ENCODE assay signal across 33 mouse cellular contexts in the genomic region with DNA sequence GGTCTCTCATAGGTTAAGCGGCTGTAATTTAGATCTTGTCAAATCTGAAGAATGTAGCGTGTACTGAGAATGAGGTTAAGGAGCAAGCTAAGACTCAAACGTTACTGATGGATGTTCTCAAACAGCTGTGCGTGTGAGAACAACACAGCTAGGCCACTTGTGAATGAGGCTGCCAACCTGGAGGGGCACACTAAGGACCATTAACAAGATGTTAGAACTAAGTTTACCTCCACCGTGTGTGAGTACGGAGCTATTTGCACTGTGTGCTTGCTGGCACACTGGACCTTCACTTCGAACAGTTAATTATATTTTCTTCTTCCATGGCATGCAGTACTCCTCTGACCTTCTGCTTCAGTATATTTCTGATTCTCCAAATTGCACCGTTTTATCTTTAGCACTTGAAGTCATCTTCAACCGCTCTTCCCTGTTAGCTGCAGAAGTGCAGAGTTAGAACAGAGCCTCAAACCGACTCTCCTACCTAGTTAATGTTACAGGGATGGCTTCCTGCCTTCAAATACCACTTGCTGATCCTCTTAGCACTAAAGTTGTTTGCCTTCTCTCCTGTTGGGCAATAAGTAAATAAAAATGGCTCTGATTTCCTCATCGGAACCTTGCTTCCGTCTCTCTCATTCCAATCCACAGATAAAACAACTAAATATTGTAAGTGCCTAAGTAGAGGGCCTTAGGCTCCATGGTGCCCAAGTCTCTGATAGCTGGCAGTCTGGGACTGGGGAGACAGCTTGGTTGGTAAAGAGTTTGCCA. TPM values are rescaled to one million over a fixed set of nuclear protein-coding genes. Genes with fewer than 3 reads are reported as not detected.
DNase-seq lines count a peak whose midpoint lies in the region; ATAC-seq and TF ChIP-seq lines count a peak whose summit lies in the region.
"Had no signal": no experiment of that assay in that cellular context is flagged by ENCODE, and none has a peak within 500 bp of the region (broad histone marks: within the 10 kb centered on the region; RNA-seq: fewer than 3 reads in every experiment).

No protein-coding gene starts in this region.

- no peak for TF ChIP-seq CTCF in liver, adult 2 months (IDR thresholded peaks at IDR 0.05; ENCODE audit: low read depth, low read length)
- no peak for TF ChIP-seq CTCF in lung, postnatal 0 days (IDR thresholded peaks at IDR 0.05)

- H3K27ac ChIP-seq in liver, adult 2 months (replicated peaks; ENCODE audit: insufficient read depth, low read depth, low read length), result no peak overlapping the region
- H3K27ac ChIP-seq in lung, postnatal 0 days (ENCODE audit: low read length), result no peak overlapping the region
- H3K27ac ChIP-seq in liver, embryonic 16.5 days (ENCODE audit: low read length), result peak overlapping the region; percentile 66
- H3K27ac ChIP-seq: forebrain, embryonic 12.5 days; heart, embryonic 13.5 days; hindbrain, embryonic 15.5 days; limb, embryonic 10.5 days; limb, embryonic 15.5 days; midbrain, embryonic 10.5 days; midbrain, embryonic 15.5 days had no signal

- 36% methylated on average over 12 of the region's 12 CpGs for WGBS in liver, adult 2 months
- WGBS in lung, postnatal 0 days, result 51% methylated on average over 12 of the region's 12 CpGs
- WGBS in liver, embryonic 16.5 days (ENCODE audit: insufficient replicate concordance), result 60% methylated on average over 12 of the region's 12 CpGs

- no peak overlapping the region for H3K4me3 ChIP-seq in liver, adult 2 months (ENCODE audit: insufficient read depth, low read depth, low read length)
- no peak overlapping the region for H3K4me3 ChIP-seq in lung, postnatal 0 days (ENCODE audit: low read depth, low read length)
- no peak overlapping the region for H3K4me3 ChIP-seq in liver, embryonic 16.5 days (ENCODE audit: low read depth, low read length)
- H3K4me3 ChIP-seq: erythroblast, embryonic 14.5 days; forebrain, embryonic 12.5 days; heart, embryonic 13.5 days; hindbrain, embryonic 15.5 days; limb, embryonic 10.5 days; limb, embryonic 15.5 days; midbrain, embryonic 10.5 days; midbrain, embryonic 15.5 days had no signal

- TF ChIP-seq EP300 in lung, postnatal 0 days (IDR thresholded peaks at IDR 0.05), result peak; percentile 74

- no peaks in the 10 kb centered on the region for H3K9me3 ChIP-seq in lung, postnatal 0 days (ENCODE audit: low read length)
- no peaks in the 10 kb centered on the region for H3K9me3 ChIP-seq in liver, embryonic 16.5 days (replicated peaks; ENCODE audit: control insufficient read depth, low read length)
- H3K9me3 ChIP-seq: forebrain, embryonic 12.5 days; heart, embryonic 13.5 days; hindbrain, embryonic 15.5 days; limb, embryonic 10.5 days; limb, embryonic 15.5 days; midbrain, embryonic 10.5 days; midbrain, embryonic 15.5 days had no signal

- H3K27me3 ChIP-seq in liver, adult 2 months (ENCODE audit: control insufficient read depth, insufficient read depth, low read length), result peaks cover 16% of the 10 kb centered on the region
- no peaks in the 10 kb centered on the region for H3K27me3 ChIP-seq in lung, postnatal 0 days (replicated peaks; ENCODE audit: insufficient read depth, low read length)
- no peaks in the 10 kb centered on the region for H3K27me3 ChIP-seq in liver, embryonic 16.5 days (ENCODE audit: control insufficient read depth, insufficient read depth, low read depth, low read length)
- H3K27me3 ChIP-seq: CH12.LX; forebrain, embryonic 12.5 days; heart, embryonic 13.5 days; hindbrain, embryonic 15.5 days; limb, embryonic 15.5 days; midbrain, embryonic 15.5 days had no signal

- peak; percentile 90 for DNase-seq in liver, adult 2 months (ENCODE audit: extremely low read depth, low read depth, low spot score)
- DNase-seq in liver, result no peak
- DNase-seq in lung, postnatal 0 days (ENCODE audit: low spot score), result peak; percentile 81
- no peak for DNase-seq in lung, postnatal 4 days
- DNase-seq in yolk sac, embryonic 10.5 days (ENCODE audit: low spot score), result peak; percentile 70
- no peak for DNase-seq in kidney, postnatal 4 days
- no peak for DNase-seq in urinary bladder, postnatal 25 days (ENCODE audit: low spot score)
- DNase-seq: adrenal gland, adult 8-10 months; cerebellum, adult 2 months; cerebellum, postnatal 14 days; forebrain, postnatal 0 days; heart, postnatal 10 days; kidney, adult 9 months; kidney, postnatal 10 days; layer of hippocampus, adult 9-11 months; right cerebral cortex, adult 18-20 months; thymus, postnatal 14 days had no signal

- H3K9ac ChIP-seq in liver, adult 2 months (ENCODE audit: low read depth, low read length), result no peak overlapping the region
- no peak overlapping the region for H3K9ac ChIP-seq in lung, postnatal 0 days (replicated peaks; ENCODE audit: low read depth)
- H3K9ac ChIP-seq in liver, embryonic 16.5 days (ENCODE audit: low read depth, low read length), result no peak overlapping the region
- H3K9ac ChIP-seq: forebrain, embryonic 12.5 days; forebrain, postnatal 0 days; heart, embryonic 13.5 days; hindbrain, embryonic 15.5 days; limb, embryonic 15.5 days; midbrain, embryonic 15.5 days had no signal

- H3K4me1 ChIP-seq in liver, adult 2 months (ENCODE audit: control insufficient read depth, insufficient read depth, low read length), result peaks cover 9% of the 10 kb centered on the region
- H3K4me1 ChIP-seq in lung, postnatal 0 days (ENCODE audit: insufficient read depth, low read depth, low read length), result peaks cover 4% of the 10 kb centered on the region; the same call in 1 of the 2 replicates
- no peaks in the 10 kb centered on the region; the same call in 1 of the 2 replicates for H3K4me1 ChIP-seq in liver, embryonic 16.5 days (ENCODE audit: control insufficient read depth, low read depth, low read length)
- H3K4me1 ChIP-seq: forebrain, embryonic 12.5 days; hindbrain, embryonic 15.5 days; midbrain, embryonic 10.5 days had no signal

- TF ChIP-seq POLR2A in liver, adult 2 months (IDR thresholded peaks at IDR 0.05; ENCODE audit: extremely low read depth, insufficient read depth, low read length), result no peak

- H3K4me2 ChIP-seq in lung, postnatal 0 days (replicated peaks; ENCODE audit: low read depth, low read length), result no peak overlapping the region
- H3K4me2 ChIP-seq in liver, embryonic 16.5 days (ENCODE audit: low read depth, low read length), result peak overlapping the region; percentile 7; the same call in 1 of the 2 replicates
- H3K4me2 ChIP-seq: forebrain, embryonic 12.5 days; heart, embryonic 13.5 days; hindbrain, embryonic 15.5 days; limb, embryonic 15.5 days; midbrain, embryonic 15.5 days had no signal

- peak; percentile 89 for ATAC-seq in lung, postnatal 0 days
- peak; percentile 72 for ATAC-seq in liver, embryonic 16.5 days (ENCODE audit: low read depth)
- ATAC-seq: activated CD4-positive, CD25-positive, alpha-beta regulatory T cell, adult 4 months; forebrain, postnatal 0 days; midbrain, embryonic 15.5 days had no signal

- no peaks in the 10 kb centered on the region for H3K36me3 ChIP-seq in liver, adult 2 months (ENCODE audit: control insufficient read depth, insufficient read depth, low read length)
- no peaks in the 10 kb centered on the region for H3K36me3 ChIP-seq in lung, postnatal 0 days (ENCODE audit: insufficient read depth, low read length)
- H3K36me3 ChIP-seq in liver, embryonic 16.5 days (ENCODE audit: control insufficient read depth, insufficient read depth), result no peaks in the 10 kb centered on the region
- H3K36me3 ChIP-seq: forebrain, embryonic 12.5 days; heart, embryonic 13.5 days; hindbrain, embryonic 15.5 days; limb, embryonic 10.5 days; limb, embryonic 15.5 days; midbrain, embryonic 10.5 days; midbrain, embryonic 15.5 days had no signal

- no peaks in the 10 kb centered on the region for H3K79me2 ChIP-seq in liver, adult 2 months (ENCODE audit: control insufficient read depth, insufficient read depth, low read length)

RNA-seq across cellular contexts. Expression of gene Stambpl1, which starts 20.6 kb away (rescaled TPM):
- 2.1 and 3.1 TPM in 2 replicates for total RNA-seq in liver, adult 2 months (2014; rRNA removed)
- polyA plus RNA-seq in liver, adult 2 months (2012; rRNA removed), result 0.76 and 0.77 TPM in 2 replicates
- polyA plus RNA-seq in lung, postnatal 0 days (2015; fragmentation: Nextera tagmentation; extraction: Ambion mirVana), result 7.5 and 9.7 TPM in 2 replicates
- polyA plus RNA-seq in liver, embryonic 16.5 days (2015; fragmentation: Nextera tagmentation; extraction: Ambion mirVana), result 6.2 TPM in 2 replicates
- polyA plus RNA-seq: erythroblast, embryonic 14.5 days had no signal

RNA-seq across cellular contexts. Expression of gene Acta2, which starts 42.7 kb away (rescaled TPM):
- total RNA-seq in liver, adult 2 months (2014; rRNA removed), result 2.0 and 5.2 TPM in 2 replicates
- 3.6 and 4.6 TPM in 2 replicates for polyA plus RNA-seq in liver, adult 2 months (2012; rRNA removed)
- 265 and 293 TPM in 2 replicates for polyA plus RNA-seq in lung, postnatal 0 days (2015; fragmentation: Nextera tagmentation; extraction: Ambion mirVana)
- 18.4 and 28.0 TPM in 2 replicates for polyA plus RNA-seq in liver, embryonic 16.5 days (2015; fragmentation: Nextera tagmentation; extraction: Ambion mirVana)
- total RNA-seq: hematopoietic stem cell, adult 5-6 weeks had no signal
- polyA plus RNA-seq: erythroblast, embryonic 14.5 days had no signal

RNA-seq across cellular contexts. Expression of gene Ankrd22, which starts 46.8 kb away (rescaled TPM):
- total RNA-seq in liver, adult 2 months (2014; rRNA removed), result 0.28 TPM in 1 of 2 replicates, not detected in the other
- not detected in 2 replicates for polyA plus RNA-seq in liver, adult 2 months (2012; rRNA removed)
- polyA plus RNA-seq in lung, postnatal 0 days (2015; fragmentation: Nextera tagmentation; extraction: Ambion mirVana), result 0.05 and 0.14 TPM in 2 replicates
- 0.52 and 0.63 TPM in 2 replicates for polyA plus RNA-seq in liver, embryonic 16.5 days (2015; fragmentation: Nextera tagmentation; extraction: Ambion mirVana)
- total RNA-seq: adrenal gland, adult 8-10 months; CH12.LX; forebrain, postnatal 0 days; gastrocnemius, adult 8-10 months; gastrocnemius, postnatal 4 days; heart, adult 8-10 months; heart, postnatal 10 days had no signal
- polyA plus RNA-seq: activated CD4-positive, CD25-positive, alpha-beta regulatory T cell, adult 4 months; C2C12; erythroblast, embryonic 14.5 days; forebrain, embryonic 12.5 days; forebrain, postnatal 0 days; hindbrain, embryonic 15.5 days had no signal

Comparison
In these comparisons a context has a peak if more than half of its experiments do, and no peak if none do; other contexts are left out.
1. DNase-seq: peak in liver, adult 2 months (single experiment), lung, postnatal 0 days (single experiment) and yolk sac, embryonic 10.5 days (single experiment); none in liver (single experiment), lung, postnatal 4 days (0 of 2), kidney, postnatal 4 days (0 of 2) and urinary bladder, postnatal 25 days (single experiment).